Mouse (Mus musculus) stomach, postnatal 0 days (tissue): Measurements from ENCODE around the gene Bend6. TPM values are rescaled to one million over a fixed set of nuclear protein-coding genes. Genes with fewer than 3 reads are reported as not detected.
A peak's percentile ranks its signal among the peaks of the same experiment; 100 is the strongest.

Experiments
- ATAC-seq: fragments of 200-750 bp; cut with Nextera tagmentation; 2 replicates; pipeline ENCODE4 v1.8.0; 2017; ENCODE audit not compliant: low FRiP score, low TSS enrichment
- DNase-seq: peaks from one replicate; pipeline ENCODE4 v3.0.0-alpha.2; 2016; ENCODE audit warnings: low spot score
- H3K27ac ChIP-seq: fragments of 300-500 bp; sonication (generic); replicated peaks from 2 replicates; pipeline ENCODE4 v1.5.1; 2014; ENCODE audit warnings: mild to moderate bottlenecking, control low read depth
- H3K27me3 ChIP-seq: fragments of 300-500 bp; sonication (generic); 2 replicates; pipeline ENCODE4 v1.6.1; 2014; ENCODE audit warnings: low read length; ENCODE audit not compliant: control insufficient read depth, insufficient read depth
- H3K36me3 ChIP-seq: fragments of 300-500 bp; sonication (generic); 2 replicates; pipeline ENCODE4 v1.6.1; 2014; ENCODE audit warnings: low read length, mixed read lengths; ENCODE audit not compliant: control insufficient read depth, insufficient read depth
- H3K4me1 ChIP-seq: fragments of 300-500 bp; sonication (generic); replicated peaks from 2 replicates; pipeline ENCODE4 v1.6.1; 2014; ENCODE audit warnings: antibody characterized with exemption; ENCODE audit not compliant: control insufficient read depth, insufficient read depth
- H3K4me2 ChIP-seq: fragments of 300-500 bp; sonication (generic); replicated peaks from 2 replicates; pipeline ENCODE4 v1.6.1; 2014; ENCODE audit warnings: low read depth, mild to moderate bottlenecking, control low read depth, moderate library complexity
- H3K4me3 ChIP-seq: fragments of 300-500 bp; sonication (generic); 2 replicates; pipeline ENCODE4 v1.5.1; 2014; ENCODE audit warnings: low read depth, low read length, control low read depth
- H3K9ac ChIP-seq: fragments of 300-500 bp; sonication (generic); 2 replicates; pipeline ENCODE4 v1.6.1; 2014; ENCODE audit warnings: mild to moderate bottlenecking, low read length, control low read depth, mixed read lengths
- H3K9me3 ChIP-seq: fragments of 300-500 bp; sonication (generic); 2 replicates; pipeline ENCODE4 v1.6.1; 2016; ENCODE audit warnings: low read length; ENCODE audit not compliant: control insufficient read depth
- CTCF ChIP-seq: IDR thresholded peaks from 2 replicates; pipeline ENCODE4 v1.5.1; 2016; ENCODE audit warnings: antibody characterized with exemption, low read depth, mild to moderate bottlenecking, moderate library complexity
- EP300 ChIP-seq: optimal IDR thresholded peaks from 2 replicates; pipeline ENCODE3; 2016; ENCODE audit warnings: antibody characterized with exemption
- WGBS: fragments of 180-500 bp; shearing (Covaris S2); extraction: QIAGEN DNeasy Blood & Tissue Kit; methylation state at CpG from one replicate; pipeline ENCODE4 v1.1.7; 2014; 5-methylcytosine and 5-hydroxymethylcytosine counted together
- polyA plus RNA-seq: library from polyadenylated mRNA; unstranded; fragments of >200 nt; fragmentation: Nextera tagmentation; extraction: Ambion mirVana; gene quantifications from 2 replicates; pipeline ENCODE4 v1.2.1, GENCODE M21; 2015

The Bend6 gene
- polyA plus RNA-seq, 1 experiment from 2014 or later, result 0.86 TPM

- Histone ChIP-seq H3K27me3 (no peaks in the 10 kb centered on the region), H3K4me1 (no peaks in the 10 kb centered on the region), H3K9ac (peak overlapping the region; percentile 38; the same call in 1 of the 2 replicates), H3K36me3 (no peaks in the 10 kb centered on the region), H3K9me3 (no peaks in the 10 kb centered on the region), H3K27ac (no peak overlapping the region), H3K4me3 (peak overlapping the region; percentile 25), H3K4me2 (peak overlapping the region; percentile 54)
- TF ChIP-seq CTCF (peak; percentile 52), EP300 (no peak)
- 7% methylated on average over 18 of the region's 18 CpGs for WGBS
- ATAC-seq (no peak), DNase-seq (no peak)
Observed at GRCm38 (mm10) chr1:33883102-33883839, 24.3 kb downstream of the Bend6 start.

GRCm38 (mm10) chr1:33878170-33878569 lies 29.4 kb downstream of the Bend6 start:
- Histone ChIP-seq H3K27me3 (no peaks in the 10 kb centered on the region), H3K36me3 (no peaks in the 10 kb centered on the region), H3K9ac (no peak overlapping the region), H3K4me1 (no peaks in the 10 kb centered on the region), H3K9me3 (no peaks in the 10 kb centered on the region), H3K4me2 (no peak overlapping the region), H3K4me3 (no peak overlapping the region), H3K27ac (no peak overlapping the region)
- WGBS, result 70% methylated on average over 7 of the region's 7 CpGs
- DNase-seq (no peak), ATAC-seq (no peak)
- TF ChIP-seq EP300 (no peak), CTCF (no peak)

GRCm38 (mm10) chr1:33876416-33876815 lies 31.2 kb downstream of the Bend6 start:
- ATAC-seq, result no peak
- WGBS, result 91% methylated on average over 3 of the region's 3 CpGs
- Histone ChIP-seq H3K27me3 (no peaks in the 10 kb centered on the region), H3K9me3 (no peaks in the 10 kb centered on the region), H3K4me1 (no peaks in the 10 kb centered on the region), H3K9ac (no peak overlapping the region), H3K4me2 (no peak overlapping the region), H3K36me3 (no peaks in the 10 kb centered on the region), H3K4me3 (no peak overlapping the region), H3K27ac (no peak overlapping the region)
- TF ChIP-seq CTCF (no peak), EP300 (no peak)
- DNase-seq, result no peak

DNA sequence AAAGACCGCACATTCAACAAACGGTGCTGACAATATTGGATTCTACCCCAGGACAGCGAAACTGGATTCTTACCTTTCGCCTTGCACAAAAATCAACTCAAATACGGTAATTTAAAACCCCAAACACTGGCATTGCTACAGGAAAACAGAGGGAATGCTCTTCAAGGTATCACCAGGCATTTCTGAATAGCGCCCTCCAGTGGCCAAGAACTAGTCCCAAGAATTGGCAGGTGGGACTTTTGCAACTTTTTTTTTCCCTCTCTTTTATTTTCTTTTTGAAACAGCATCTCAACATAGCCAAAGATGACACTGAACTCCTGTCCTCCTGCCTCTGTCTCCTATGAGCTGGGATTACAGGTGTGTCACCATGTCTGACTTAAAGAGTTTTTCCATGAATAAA lies 31.9 kb downstream of the Bend6 start:
- H3K9me3 ChIP-seq, result no peaks in the 10 kb centered on the region
- no peaks in the 10 kb centered on the region for H3K4me1 ChIP-seq
- H3K9ac ChIP-seq, result no peak overlapping the region
- 50% methylated on average over 6 of the region's 6 CpGs for WGBS
- no peak overlapping the region for H3K4me3 ChIP-seq
- H3K4me2 ChIP-seq, result no peak overlapping the region
- DNase-seq, result peak; percentile 29
- H3K27ac ChIP-seq, result no peak overlapping the region
- no peak for ATAC-seq
- TF ChIP-seq CTCF (peak; percentile 59), EP300 (no peak)
- H3K27me3 ChIP-seq, result no peaks in the 10 kb centered on the region
- H3K36me3 ChIP-seq, result no peaks in the 10 kb centered on the region

DNA sequence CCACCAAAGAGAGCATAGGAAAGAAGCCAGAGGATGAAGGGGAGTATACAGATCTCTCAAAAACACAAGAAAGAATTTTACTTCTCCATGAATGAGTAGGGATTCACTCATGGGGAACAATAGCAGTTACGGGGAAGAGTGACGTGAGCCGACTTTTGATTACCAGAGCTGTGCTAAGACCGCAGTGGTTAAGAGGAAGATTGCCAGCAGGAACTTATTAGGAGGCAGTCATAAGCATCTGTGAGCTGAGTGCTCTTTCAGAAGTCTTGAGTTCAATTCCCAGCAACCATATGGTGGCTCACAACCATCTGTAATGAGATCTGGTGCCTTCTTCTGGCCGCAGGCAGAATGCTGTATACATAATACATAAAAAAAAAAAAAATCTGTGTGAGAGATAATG lies 34.1 kb downstream of the Bend6 start:
- WGBS, result 86% methylated on average over 5 of the region's 5 CpGs
- Histone ChIP-seq H3K4me1 (no peaks in the 10 kb centered on the region), H3K9ac (no peak overlapping the region), H3K27me3 (no peaks in the 10 kb centered on the region), H3K4me3 (no peak overlapping the region), H3K36me3 (no peaks in the 10 kb centered on the region), H3K4me2 (no peak overlapping the region), H3K27ac (no peak overlapping the region), H3K9me3 (no peaks in the 10 kb centered on the region)
- TF ChIP-seq CTCF (no peak), EP300 (no peak)
- no peak for ATAC-seq
- no peak for DNase-seq

DNA sequence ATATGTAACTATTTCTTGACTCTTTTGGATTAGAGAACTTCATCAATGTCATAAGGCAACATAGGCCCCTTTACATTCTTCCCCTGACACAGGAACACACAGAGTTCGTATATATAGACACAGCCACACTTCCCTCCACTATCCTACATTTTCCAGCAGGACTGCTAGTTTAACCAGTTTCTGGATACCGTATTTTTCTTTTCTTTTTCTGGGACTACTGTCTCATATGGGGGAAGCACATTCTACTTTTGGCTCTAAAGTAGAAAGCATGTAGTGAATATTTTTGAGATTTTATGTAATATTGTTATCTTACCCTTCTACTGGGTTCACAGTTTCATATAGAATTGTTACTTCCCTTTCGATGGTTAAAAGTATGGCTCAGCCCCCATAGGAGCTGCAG lies 38.2 kb downstream of the Bend6 start:
- Histone ChIP-seq H3K9ac (no peak overlapping the region), H3K27ac (no peak overlapping the region), H3K4me3 (no peak overlapping the region), H3K36me3 (no peaks in the 10 kb centered on the region), H3K4me1 (no peaks in the 10 kb centered on the region), H3K27me3 (no peaks in the 10 kb centered on the region), H3K4me2 (no peak overlapping the region), H3K9me3 (no peaks in the 10 kb centered on the region)
- no peak for TF ChIP-seq CTCF
- no peak for TF ChIP-seq EP300
- WGBS, result 80% methylated on average over 3 of the region's 3 CpGs
- ATAC-seq (no peak), DNase-seq (no peak)
